Mouse (Mus musculus) hindbrain, postnatal 0 days (tissue): ENCODE measurements at regions not wholly inside any gene's neighbourhood (a gene's known extent, or its start where the extent isn't known, plus 50 kb on each side); places are given as distances from the start of the nearest gene placed in this dataset.
A peak's percentile ranks its signal among the peaks of the same experiment; 100 is the strongest.

ENCODE experiments used
- ATAC-seq: fragments of 200-750 bp; cut with Nextera tagmentation; 2 replicates; pipeline ENCODE4 v1.8.0; 2017; ENCODE audit warnings: mild to moderate bottlenecking, moderate TSS enrichment, moderate library complexity
- DNase-seq: peaks from one replicate; pipeline ENCODE4 v3.0.0-alpha.2; 2015; ENCODE audit warnings: low spot score
- H3K27ac ChIP-seq: fragments of 300-500 bp; sonication (generic); 2 replicates; pipeline ENCODE4 v1.5.1; 2014; ENCODE audit warnings: mild to moderate bottlenecking
- H3K27me3 ChIP-seq: fragments of 300-500 bp; sonication (generic); 2 replicates; pipeline ENCODE4 v1.6.1; 2014; ENCODE audit warnings: low read length, mixed read lengths; ENCODE audit not compliant: insufficient read depth
- H3K36me3 ChIP-seq: fragments of 300-500 bp; sonication (generic); 2 replicates; pipeline ENCODE4 v1.6.1; 2014; ENCODE audit warnings: low read length, mixed read lengths; ENCODE audit not compliant: insufficient read depth
- H3K4me1 ChIP-seq: fragments of 300-500 bp; sonication (generic); 2 replicates; pipeline ENCODE4 v1.6.1; 2014; ENCODE audit warnings: antibody characterized with exemption, low read length, mixed read lengths; ENCODE audit not compliant: insufficient read depth
- H3K4me2 ChIP-seq: fragments of 300-500 bp; sonication (generic); 2 replicates; pipeline ENCODE4 v1.6.1; 2014; ENCODE audit warnings: low read depth, mild to moderate bottlenecking, low read length, moderate library complexity, mixed read lengths
- H3K4me3 ChIP-seq: fragments of 300-500 bp; sonication (generic); 2 replicates; pipeline ENCODE4 v1.5.1; 2014; ENCODE audit warnings: low read length
- H3K9ac ChIP-seq: fragments of 300-500 bp; sonication (generic); replicated peaks from 2 replicates; pipeline ENCODE4 v1.6.1; 2014; ENCODE audit warnings: mild to moderate bottlenecking, low read length, moderate library complexity, mixed read lengths
- H3K9me3 ChIP-seq: fragments of 300-500 bp; sonication (generic); 2 replicates; pipeline ENCODE4 v1.6.1; 2016; ENCODE audit warnings: low read length, mixed read lengths
- CTCF ChIP-seq: IDR thresholded peaks from 2 replicates; pipeline ENCODE4 v1.5.1; 2016; ENCODE audit warnings: antibody characterized with exemption, control low read depth, low read depth
- WGBS: fragments of 180-500 bp; shearing (Covaris S2); extraction: QIAGEN DNeasy Blood & Tissue Kit; methylation state at CpG from one replicate; pipeline ENCODE4 v1.1.7; 2014; 5-methylcytosine and 5-hydroxymethylcytosine counted together

DNA sequence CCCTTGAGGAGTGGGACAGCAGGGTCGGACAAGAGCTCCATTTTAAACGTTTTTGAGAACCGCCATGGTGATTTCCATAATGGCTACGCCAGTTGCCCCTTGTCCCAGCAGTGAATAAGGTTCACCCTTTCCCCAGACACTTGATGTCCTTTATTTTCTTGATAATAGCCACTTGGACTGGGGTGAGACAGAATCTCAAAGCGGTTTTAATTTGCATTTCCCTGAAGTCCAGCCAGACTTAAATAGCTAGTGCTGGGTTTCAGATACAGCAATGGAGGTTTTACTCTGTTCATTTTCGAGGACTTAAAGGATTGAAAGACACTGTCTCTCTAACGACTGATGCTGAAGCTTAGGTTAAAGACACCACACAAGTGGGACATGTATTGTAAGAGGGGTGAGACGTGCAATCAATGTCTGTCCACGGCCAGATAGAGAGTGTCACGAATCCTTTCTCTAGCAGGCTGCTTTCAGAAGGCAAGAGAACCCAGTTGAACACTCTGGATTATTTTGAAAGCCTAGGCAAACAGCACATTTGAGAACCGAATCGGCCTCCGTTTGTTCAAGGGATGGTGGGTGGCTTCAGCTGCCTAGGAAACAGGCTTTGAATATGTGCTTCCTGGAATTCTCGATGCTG lies 118.8 kb upstream of the Atp1b1 start:
- Histone ChIP-seq H3K36me3 (no peaks in the 10 kb centered on the region), H3K4me3 (no peak overlapping the region), H3K9me3 (no peaks in the 10 kb centered on the region), H3K9ac (0 out of 2 replicates have a peak overlapping the region, but pooled peaks have one; percentile 30), H3K4me1 (peaks cover 3% of the 10 kb centered on the region; the same call in 1 of the 2 replicates), H3K4me2 (0 out of 2 replicates have a peak overlapping the region, but pooled peaks have one; percentile 10), H3K27ac (peak overlapping the region; percentile 51; the same call in 1 of the 2 replicates), H3K27me3 (no peaks in the 10 kb centered on the region)
- no peak for TF ChIP-seq CTCF
- 24% methylated on average over 14 of the region's 14 CpGs for WGBS
- DNase-seq: peak; percentile 37
- no peak for ATAC-seq

GRCm38 (mm10) chr1:164573639-164574038 lies 115.5 kb upstream of the Atp1b1 start:
- Histone ChIP-seq H3K27me3 (no peaks in the 10 kb centered on the region), H3K4me3 (no peak overlapping the region), H3K36me3 (no peaks in the 10 kb centered on the region), H3K9me3 (no peaks in the 10 kb centered on the region), H3K9ac (no peak overlapping the region), H3K4me1 (peaks cover 3% of the 10 kb centered on the region; the same call in 1 of the 2 replicates), H3K4me2 (no peak overlapping the region), H3K27ac (no peak overlapping the region)
- 81% methylated on average over 5 of the region's 5 CpGs for WGBS
- ATAC-seq (no peak), DNase-seq (no peak)
- TF ChIP-seq CTCF: no peak

GRCm38 (mm10) chr1:164572183-164572582 lies 114.0 kb upstream of the Atp1b1 start:
- ATAC-seq: no peak
- 39% methylated on average over 4 of the region's 4 CpGs for WGBS

DNA sequence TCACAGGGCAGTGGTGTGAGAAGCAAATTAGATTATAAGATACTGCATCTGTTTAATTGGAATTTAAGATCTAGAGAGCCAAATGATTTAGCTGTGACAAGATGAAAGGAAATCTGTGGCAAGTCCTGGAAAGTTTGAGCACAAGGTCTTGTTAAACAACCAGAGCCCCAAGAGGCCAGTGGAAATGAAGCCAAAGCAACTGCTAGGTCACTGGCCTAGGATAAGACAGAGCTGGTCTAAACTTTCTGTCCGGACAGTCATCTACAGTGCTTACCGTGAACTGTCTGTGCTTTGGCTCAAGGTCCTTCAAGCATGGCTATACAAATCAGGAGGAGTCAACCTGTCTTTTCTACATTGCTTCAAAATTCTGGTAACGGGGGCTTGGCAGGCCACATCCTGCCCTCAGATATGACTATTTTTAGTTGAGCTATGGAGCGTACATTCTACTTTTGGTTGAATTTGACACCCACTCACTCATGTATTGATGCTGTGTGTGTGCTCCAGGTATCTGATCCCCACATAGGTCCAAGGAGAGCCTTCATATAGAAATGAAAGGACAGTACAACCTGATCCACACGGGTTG lies 113.4 kb upstream of the Atp1b1 start:
- H3K36me3 ChIP-seq: no peaks in the 10 kb centered on the region
- no peak overlapping the region for H3K9ac ChIP-seq
- no peak for TF ChIP-seq CTCF

More at GRCm38 (mm10) chr1:164572183-164572582, 114.0 kb upstream of the Atp1b1 start:
- peaks cover 3% of the 10 kb centered on the region; the same call in 1 of the 2 replicates for H3K4me1 ChIP-seq
- H3K9ac ChIP-seq: no peak overlapping the region
- no peaks in the 10 kb centered on the region for H3K9me3 ChIP-seq
- no peak for DNase-seq
- TF ChIP-seq CTCF: no peak
- H3K27me3 ChIP-seq: no peaks in the 10 kb centered on the region
- no peak overlapping the region for H3K4me2 ChIP-seq
- no peaks in the 10 kb centered on the region for H3K36me3 ChIP-seq
- H3K27ac ChIP-seq: no peak overlapping the region
- no peak overlapping the region for H3K4me3 ChIP-seq

GRCm38 (mm10) chr1:164564847-164565246 lies 106.7 kb upstream of the Atp1b1 start:
- no peak for DNase-seq
- Histone ChIP-seq H3K27me3 (no peaks in the 10 kb centered on the region), H3K27ac (no peak overlapping the region), H3K9ac (no peak overlapping the region), H3K9me3 (no peaks in the 10 kb centered on the region), H3K4me2 (no peak overlapping the region), H3K4me1 (no peaks in the 10 kb centered on the region), H3K36me3 (no peaks in the 10 kb centered on the region), H3K4me3 (no peak overlapping the region)
- TF ChIP-seq CTCF: no peak
- no peak for ATAC-seq
- 79% methylated on average over 6 of the region's 6 CpGs for WGBS

More for the DNA sequence above, 113.4 kb upstream of the Atp1b1 start:
- Histone ChIP-seq H3K4me3 (no peak overlapping the region), H3K27ac (no peak overlapping the region), H3K4me2 (no peak overlapping the region), H3K27me3 (no peaks in the 10 kb centered on the region), H3K9me3 (no peaks in the 10 kb centered on the region), H3K4me1 (peaks cover under 1% of the 10 kb centered on the region; the same call in 1 of the 2 replicates)
- DNase-seq: no peak
- no peak for ATAC-seq
- WGBS: 85% methylated on average over 5 of the region's 5 CpGs

- Histone ChIP-seq H3K4me3 (no peak overlapping the region), H3K9ac (no peak overlapping the region), H3K36me3 (no peaks in the 10 kb centered on the region), H3K27me3 (no peaks in the 10 kb centered on the region), H3K4me1 (no peaks in the 10 kb centered on the region), H3K9me3 (no peaks in the 10 kb centered on the region), H3K4me2 (no peak overlapping the region), H3K27ac (no peak overlapping the region)
- WGBS: 92% methylated on average over 4 of the region's 4 CpGs
- ATAC-seq: no peak
- DNase-seq: no peak
- TF ChIP-seq CTCF: no peak
Measured at GRCm38 (mm10) chr1:164559546-164560228, 101.5 kb upstream of the Atp1b1 start.
